Mouse (Mus musculus) forebrain, embryonic 14.5 days (tissue): ENCODE data around the gene Rom1. TPM values are rescaled to one million over a fixed set of nuclear protein-coding genes. Genes with fewer than 3 reads are reported as not detected.

Experiments
- ATAC-seq: fragments of 200-750 bp; cut with Nextera tagmentation; 2 replicates; pipeline ENCODE4 v1.8.0; 2017; ENCODE audit warnings: mild to moderate bottlenecking, moderate library complexity
- DNase-seq: peaks from one replicate; pipeline ENCODE4 v3.0.0-alpha.2; 2015; ENCODE audit warnings: low spot score
- H3K27ac ChIP-seq: fragments of 300-500 bp; sonication (generic); 2 replicates; pipeline ENCODE4 v1.5.1; 2014; ENCODE audit warnings: low read depth, mild to moderate bottlenecking, control low read depth, low read length, moderate library complexity
- H3K27me3 ChIP-seq: fragments of 300-500 bp; sonication (generic); replicated peaks from 2 replicates; pipeline ENCODE4 v1.6.1; 2014; ENCODE audit warnings: low read length, control low read depth, mixed read lengths; ENCODE audit not compliant: control insufficient read depth, insufficient read depth
- H3K36me3 ChIP-seq: fragments of 300-500 bp; sonication (generic); 2 replicates; pipeline ENCODE4 v1.6.1; 2014; ENCODE audit warnings: low read length, control low read depth; ENCODE audit not compliant: control insufficient read depth, insufficient read depth
- H3K4me1 ChIP-seq: fragments of 300-500 bp; sonication (generic); 2 replicates; pipeline ENCODE4 v1.6.1; 2014; ENCODE audit warnings: antibody characterized with exemption, low read length, control low read depth; ENCODE audit not compliant: control insufficient read depth, insufficient read depth
- H3K4me2 ChIP-seq: fragments of 300-500 bp; sonication (generic); 2 replicates; pipeline ENCODE4 v1.6.1; 2014; ENCODE audit warnings: mild to moderate bottlenecking, control low read depth, low read length
- H3K4me3 ChIP-seq: fragments of 300-500 bp; sonication (generic); 2 replicates; pipeline ENCODE4 v1.5.1; 2014; ENCODE audit warnings: low read depth, low read length, control low read depth
- H3K9ac ChIP-seq: fragments of 300-500 bp; sonication (generic); 2 replicates; pipeline ENCODE4 v1.6.1; 2014; ENCODE audit warnings: mild to moderate bottlenecking, low read length, control low read depth, moderate library complexity
- H3K9me3 ChIP-seq: fragments of 300-500 bp; sonication (generic); replicated peaks from 2 replicates; pipeline ENCODE4 v1.6.1; 2016; ENCODE audit warnings: low read length, control low read depth, mixed read lengths; ENCODE audit not compliant: control insufficient read depth
- WGBS: fragments of 180-500 bp; shearing (Covaris S2); extraction: QIAGEN DNeasy Blood & Tissue Kit; methylation state at CpG from one replicate; pipeline ENCODE4 v1.1.7; 2014; 5-methylcytosine and 5-hydroxymethylcytosine counted together
- polyA plus RNA-seq: library from polyadenylated mRNA; unstranded; fragments of >200 nt; fragmentation: Nextera tagmentation; extraction: Ambion mirVana; gene quantifications from 2 replicates; pipeline ENCODE4 v1.2.1, GENCODE M21; 2014

The Rom1 gene
- polyA plus RNA-seq, 1 experiment from 2014 or later, result 0.93 TPM

DNA sequence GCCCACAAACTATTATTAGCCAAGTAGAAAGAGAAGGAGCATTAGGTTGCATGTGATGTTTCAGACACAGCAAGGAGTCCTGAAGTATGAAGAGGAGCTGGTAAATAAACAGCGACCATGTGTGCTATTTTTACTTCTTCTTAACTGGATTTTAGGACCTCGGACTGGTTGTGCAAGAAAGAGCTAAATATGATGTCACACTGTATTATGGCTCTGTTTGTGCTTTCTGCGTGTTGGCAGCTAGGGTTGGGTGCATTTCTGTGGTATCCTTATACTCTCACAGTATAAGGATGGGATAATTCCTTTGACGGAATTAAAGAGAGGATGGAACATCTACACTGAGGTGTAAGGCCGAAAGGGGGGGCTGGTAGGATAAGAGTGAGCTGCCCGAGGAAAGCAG lies 16.1 kb upstream of the Rom1 start:
- no peak for ATAC-seq
- H3K27me3 ChIP-seq, result no peaks in the 10 kb centered on the region
- peak overlapping the region; percentile 46 for H3K9ac ChIP-seq
- 91% methylated on average over 6 of the region's 6 CpGs for WGBS
- peak overlapping the region; percentile 33; the same call in 1 of the 2 replicates for H3K4me2 ChIP-seq
- H3K9me3 ChIP-seq, result no peaks in the 10 kb centered on the region
- no peak overlapping the region for H3K27ac ChIP-seq
- no peak overlapping the region for H3K4me3 ChIP-seq
- no peak for DNase-seq
- H3K36me3 ChIP-seq, result peaks cover 59% of the 10 kb centered on the region
- peaks cover 25% of the 10 kb centered on the region for H3K4me1 ChIP-seq

DNA sequence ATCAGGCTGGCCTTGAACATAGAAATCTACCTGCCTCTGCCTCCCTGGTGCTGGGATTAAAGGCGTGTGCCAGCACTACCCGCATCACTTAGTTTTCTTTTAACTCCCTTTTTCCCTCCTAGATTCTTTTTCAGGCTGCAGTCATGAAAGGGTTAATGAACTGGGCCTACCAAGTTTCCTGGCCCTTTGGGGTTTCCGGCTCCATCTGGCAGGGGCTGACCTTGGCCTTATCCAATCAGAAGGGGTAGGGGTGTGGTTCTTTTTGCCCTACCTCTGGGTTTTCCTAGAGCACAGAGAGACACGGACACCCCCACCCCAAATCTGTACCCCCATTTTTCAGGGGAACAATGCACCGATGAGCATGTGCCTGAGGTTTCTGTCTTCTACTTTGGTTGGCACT lies 15.6 kb upstream of the Rom1 start:
- Histone ChIP-seq H3K4me2 (peak overlapping the region; percentile 33; the same call in 1 of the 2 replicates), H3K4me1 (peaks cover 25% of the 10 kb centered on the region), H3K9ac (peak overlapping the region; percentile 46), H3K27ac (no peak overlapping the region), H3K36me3 (peaks cover 56% of the 10 kb centered on the region), H3K4me3 (no peak overlapping the region), H3K9me3 (no peaks in the 10 kb centered on the region), H3K27me3 (no peaks in the 10 kb centered on the region)
- WGBS, result 31% methylated on average over 5 of the region's 5 CpGs
- DNase-seq, result peak; percentile 71
- no peak for ATAC-seq

DNA sequence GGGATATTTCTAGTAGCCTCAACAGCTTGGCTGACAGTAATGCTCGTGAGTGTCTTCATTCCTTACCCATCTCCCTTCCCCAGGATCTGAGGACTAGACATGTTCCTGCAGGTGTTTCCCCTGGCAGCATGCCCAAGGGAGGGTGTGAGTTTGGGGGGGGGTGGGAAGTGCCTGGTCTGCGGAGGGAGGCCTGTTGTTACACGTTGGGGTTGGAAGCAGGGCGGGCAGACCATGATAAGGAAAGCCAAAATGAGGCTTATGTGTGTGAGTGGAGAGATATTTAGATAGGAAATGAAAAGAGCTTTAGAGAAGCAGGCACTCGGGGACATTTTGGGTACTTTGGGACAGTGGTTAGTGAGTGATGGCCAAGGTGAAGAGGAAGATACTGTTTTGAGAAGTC lies 14.9 kb upstream of the Rom1 start:
- H3K4me3 ChIP-seq, result no peak overlapping the region
- H3K36me3 ChIP-seq, result peaks cover 51% of the 10 kb centered on the region
- DNase-seq, result no peak

DNA sequence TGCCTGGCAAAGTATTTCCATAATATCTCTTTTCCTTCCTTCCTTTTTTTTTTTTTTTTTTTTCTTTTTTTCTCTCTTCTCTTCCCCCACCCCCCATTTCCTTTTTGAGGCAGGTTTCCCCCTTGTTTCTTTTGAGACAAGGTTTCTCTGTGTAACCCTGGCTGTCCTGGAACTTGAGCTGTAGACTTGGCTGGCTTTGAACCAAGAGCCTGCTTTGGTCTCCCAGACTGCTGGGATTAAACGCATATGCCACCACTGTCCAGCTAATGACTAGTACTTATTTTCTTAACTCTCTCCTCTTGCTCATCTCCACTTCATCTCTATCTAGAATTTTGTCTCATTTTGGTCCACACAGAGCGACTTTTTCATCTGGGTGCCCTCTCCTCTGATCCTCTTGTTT lies 13.9 kb upstream of the Rom1 start:
- Histone ChIP-seq H3K9me3 (no peaks in the 10 kb centered on the region), H3K27ac (no peak overlapping the region), H3K27me3 (no peaks in the 10 kb centered on the region), H3K4me2 (peak overlapping the region; percentile 68), H3K4me1 (peaks cover 25% of the 10 kb centered on the region), H3K9ac (peak overlapping the region; percentile 99), H3K4me3 (peak overlapping the region; percentile 99), H3K36me3 (peaks cover 41% of the 10 kb centered on the region)
- ATAC-seq (no peak), DNase-seq (no peak)
- WGBS, result 65% methylated on average over 2 of the region's 2 CpGs

More for the DNA sequence above, 14.9 kb upstream of the Rom1 start:
- H3K9me3 ChIP-seq, result no peaks in the 10 kb centered on the region
- 52% methylated on average over 5 of the region's 5 CpGs for WGBS
- peaks cover 25% of the 10 kb centered on the region for H3K4me1 ChIP-seq
- H3K27ac ChIP-seq, result peak overlapping the region; percentile 30; the same call in 1 of the 2 replicates
- H3K9ac ChIP-seq, result peak overlapping the region; percentile 22; the same call in 1 of the 2 replicates
- peak overlapping the region; percentile 68; the same call in 1 of the 2 replicates for H3K4me2 ChIP-seq
- ATAC-seq, result no peak
- H3K27me3 ChIP-seq, result no peaks in the 10 kb centered on the region

DNA sequence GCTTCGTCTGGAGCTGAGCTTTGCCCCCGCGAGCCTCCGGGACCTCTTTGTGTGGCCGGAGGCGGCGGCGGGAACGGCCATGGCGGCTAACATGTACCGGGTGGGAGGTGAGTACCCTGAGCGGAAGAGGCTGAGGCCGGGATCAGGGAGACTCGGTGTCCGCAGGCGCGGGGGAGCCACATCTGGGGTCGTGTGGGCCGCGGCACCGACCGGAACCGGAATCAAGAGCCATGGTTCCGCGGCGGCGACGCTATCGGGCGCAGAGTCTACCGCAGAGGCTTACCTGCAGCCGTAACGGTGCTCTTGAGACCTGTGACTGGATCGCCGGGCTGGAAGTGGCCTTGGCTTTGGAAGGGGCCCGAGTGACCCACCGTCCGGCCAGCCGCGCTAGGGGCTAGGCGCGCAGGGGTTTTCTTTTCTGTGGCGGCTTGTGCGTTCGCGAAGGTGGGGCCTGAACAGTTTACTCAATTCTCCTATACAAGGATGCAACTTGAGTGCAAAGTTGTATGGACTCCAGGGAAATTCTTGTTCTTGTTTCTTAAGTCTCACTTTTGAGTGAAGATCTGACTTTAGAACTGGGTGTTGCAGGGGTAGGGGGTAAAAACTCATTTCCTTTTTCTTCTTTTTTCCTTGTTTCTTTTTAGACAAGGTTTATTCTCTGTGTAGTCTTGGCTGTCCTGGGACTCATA lies 13.3 kb upstream of the Rom1 start:
- Histone ChIP-seq H3K9ac (peak overlapping the region; percentile 99), H3K27ac (peak overlapping the region; percentile 95), H3K36me3 (peaks cover 34% of the 10 kb centered on the region), H3K4me2 (peak overlapping the region; percentile 68), H3K9me3 (no peaks in the 10 kb centered on the region), H3K4me3 (peak overlapping the region; percentile 99), H3K27me3 (no peaks in the 10 kb centered on the region), H3K4me1 (peaks cover 25% of the 10 kb centered on the region)
- DNase-seq (no peak), ATAC-seq (peak; percentile 35)
- WGBS, result 0% methylated on average over 46 of the region's 46 CpGs

DNA sequence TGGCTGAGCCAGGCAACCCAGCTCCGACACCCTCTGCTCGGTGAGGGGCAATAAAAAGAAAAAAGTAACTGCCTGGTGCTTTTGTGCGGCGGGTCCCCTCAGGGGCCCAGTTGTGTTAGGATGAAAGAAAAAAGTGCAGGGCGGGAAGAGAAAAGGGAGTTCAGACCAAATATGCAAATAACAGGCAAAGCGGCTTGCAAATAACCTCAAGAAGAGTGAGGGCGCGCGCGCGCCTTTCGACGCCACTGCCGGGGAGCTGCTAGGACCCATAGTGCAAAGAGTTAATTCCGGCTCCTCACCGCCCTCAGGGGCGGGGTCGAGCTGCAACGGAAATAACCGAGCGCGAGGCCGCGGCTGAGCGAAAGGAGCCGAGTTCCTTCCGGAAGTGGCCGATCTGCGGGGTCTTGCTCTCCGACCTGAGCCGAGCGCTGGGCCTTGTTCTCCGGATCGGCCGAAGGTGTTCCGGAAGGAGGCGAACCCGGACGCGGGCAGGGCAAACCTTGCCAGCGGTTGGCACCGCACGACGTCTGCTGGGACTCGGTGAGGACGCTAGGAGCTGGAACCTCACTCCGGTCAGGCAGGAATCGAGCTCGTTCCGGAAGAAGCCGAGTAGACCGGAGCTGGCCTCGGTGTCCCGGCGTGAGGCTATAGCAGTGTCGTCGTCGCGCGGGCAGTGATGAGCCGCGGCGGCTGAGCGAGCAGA lies 12.5 kb upstream of the Rom1 start, which contains the start of gene Mta2:
Mta2 (plus strand) TSS at position 361 of the 703 bp plus-strand sequence.
- Histone ChIP-seq H3K27me3 (no peaks in the 10 kb centered on the region), H3K4me2 (peak within 1 kb of the TSS; percentile 68)
- peak; percentile 96 for ATAC-seq

DNA sequence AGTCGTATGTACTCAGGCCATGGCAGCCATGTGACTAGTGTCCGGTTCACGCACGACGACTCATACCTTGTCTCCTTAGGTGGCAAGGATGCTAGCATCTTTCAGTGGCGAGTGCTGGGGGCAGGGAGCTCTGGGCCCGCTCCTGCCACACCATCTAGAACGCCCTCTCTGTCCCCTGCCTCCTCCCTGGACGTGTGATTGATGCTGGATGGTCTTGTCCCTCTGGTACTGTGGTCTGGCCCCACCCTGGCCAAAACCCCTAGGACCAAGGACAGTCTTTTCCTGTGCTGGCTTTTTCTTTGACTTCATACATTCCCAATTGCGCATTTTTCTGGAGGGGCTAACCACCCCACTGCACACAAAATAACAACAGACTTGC lies 12.0 kb upstream of the Rom1 start:
- ATAC-seq (peak; percentile 25; the same call in 1 of the 2 replicates), DNase-seq (no peak)
- H3K4me2 ChIP-seq, result peak overlapping the region; percentile 68
- H3K36me3 ChIP-seq, result peaks cover 22% of the 10 kb centered on the region
- no peaks in the 10 kb centered on the region for H3K27me3 ChIP-seq
- peaks cover 25% of the 10 kb centered on the region for H3K4me1 ChIP-seq
- no peaks in the 10 kb centered on the region for H3K9me3 ChIP-seq
- peak overlapping the region; percentile 99 for H3K9ac ChIP-seq
- H3K4me3 ChIP-seq, result peak overlapping the region; percentile 99
- H3K27ac ChIP-seq, result peak overlapping the region; percentile 95
- 25% methylated on average over 10 of the region's 10 CpGs for WGBS

More for the DNA sequence above, 12.5 kb upstream of the Rom1 start, which contains the start of gene Mta2:
- peaks cover 25% of the 10 kb centered on the region for H3K4me1 ChIP-seq
- H3K4me3 ChIP-seq, result peak within 1 kb of the TSS; percentile 99
- H3K9ac ChIP-seq, result peak within 1 kb of the TSS; percentile 99
- H3K27ac ChIP-seq, result peak within 1 kb of the TSS; percentile 95
- peak; percentile 98 for DNase-seq
- H3K9me3 ChIP-seq, result no peaks in the 10 kb centered on the region
- under 1% methylated on average over 64 of the region's 64 CpGs for WGBS
- H3K36me3 ChIP-seq, result peaks cover 27% of the 10 kb centered on the region

DNA sequence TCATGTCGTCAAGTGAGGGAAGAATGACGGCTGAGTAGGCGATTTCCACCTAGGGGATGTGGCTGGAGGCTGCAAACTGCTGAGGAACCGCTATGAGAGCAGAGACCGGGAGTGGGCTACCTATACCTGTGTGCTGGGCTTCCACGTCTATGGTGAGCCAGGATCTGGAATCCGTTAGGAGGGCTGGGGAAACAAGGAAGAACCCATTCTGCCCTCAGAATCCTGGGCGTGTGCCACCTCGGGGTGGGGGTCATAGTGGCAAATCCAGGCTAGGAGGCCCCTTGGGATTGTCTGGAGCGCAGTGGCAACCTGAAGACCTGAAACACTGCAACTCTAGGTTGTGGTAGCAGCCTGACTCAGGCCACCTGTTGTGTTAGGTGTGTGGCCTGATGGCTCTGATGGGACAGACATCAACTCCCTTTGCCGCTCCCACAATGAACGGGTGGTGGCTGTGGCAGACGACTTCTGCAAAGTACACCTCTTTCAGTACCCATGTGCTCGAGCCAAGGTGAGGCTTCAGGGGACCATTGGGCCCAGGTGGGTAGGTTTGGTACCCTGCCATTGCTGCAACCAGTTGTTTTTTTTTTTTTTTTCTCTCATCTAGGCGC lies 11.5 kb upstream of the Rom1 start:
- peaks cover 25% of the 10 kb centered on the region for H3K4me1 ChIP-seq
- WGBS, result 83% methylated on average over 15 of the region's 15 CpGs
- peak overlapping the region; percentile 95; the same call in 1 of the 2 replicates for H3K27ac ChIP-seq
- DNase-seq, result no peak
- ATAC-seq, result no peak
- H3K9me3 ChIP-seq, result no peaks in the 10 kb centered on the region
- no peaks in the 10 kb centered on the region for H3K27me3 ChIP-seq
- H3K4me3 ChIP-seq, result no peak overlapping the region
- H3K36me3 ChIP-seq, result peaks cover 17% of the 10 kb centered on the region
- no peak overlapping the region; the same call in 1 of the 2 replicates for H3K4me2 ChIP-seq
- peak overlapping the region; percentile 99 for H3K9ac ChIP-seq
